ENCODE assay signal across 8 mouse cellular contexts in the genomic region with DNA sequence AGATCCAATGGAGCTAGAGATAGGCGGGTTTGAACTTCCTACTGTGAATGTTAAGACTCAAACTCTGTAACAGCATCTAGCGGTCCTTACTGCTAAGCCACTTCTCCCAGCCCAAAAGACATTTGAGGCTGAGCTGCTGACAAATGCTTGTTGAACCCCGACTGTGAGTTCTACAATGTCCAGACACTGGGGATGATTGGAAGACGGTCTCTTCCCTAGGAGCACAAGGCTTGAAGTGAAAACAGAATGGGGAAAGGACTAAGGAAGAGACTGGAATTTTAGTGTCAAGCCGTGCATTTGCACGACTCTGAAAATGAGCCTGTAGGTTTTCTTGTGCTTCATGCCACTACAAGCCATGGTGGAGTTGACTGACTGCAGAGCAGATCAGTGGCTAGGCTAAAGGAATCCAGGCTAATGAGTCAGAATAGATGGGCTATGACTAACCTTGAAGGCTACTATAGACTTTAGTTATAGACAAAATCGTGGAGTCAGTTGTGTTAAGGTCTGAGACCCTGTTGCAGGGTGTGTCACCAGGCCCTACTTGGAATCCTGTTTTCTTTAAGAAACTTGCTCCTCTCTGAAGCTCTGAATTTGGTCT. TPM values are rescaled to one million over a fixed set of nuclear protein-coding genes. Genes with fewer than 3 reads are reported as not detected.
A peak's percentile ranks its signal among the peaks of the same experiment; 100 is the strongest.
DNase-seq lines count a peak whose midpoint lies in the region; ATAC-seq lines count a peak whose summit lies in the region.

No protein-coding gene starts in this region.

- H3K4me2 ChIP-seq in heart, embryonic 14.5 days (ENCODE audit: low read length), result peak overlapping the region; percentile 74
- H3K4me2 ChIP-seq in hindbrain, embryonic 12.5 days (replicated peaks), result peak overlapping the region; percentile 86
- peak overlapping the region; percentile 90 for H3K4me2 ChIP-seq in midbrain, embryonic 12.5 days (replicated peaks)

- H3K27ac ChIP-seq in heart, embryonic 14.5 days (replicated peaks in 1 of 2; ENCODE audit: control insufficient read depth in 1 of 2, insufficient read depth in 1 of 2, low read depth in 2 of 2, low read length in 2 of 2), result no peak overlapping the region
- H3K27ac ChIP-seq in hindbrain, embryonic 12.5 days, result no peak overlapping the region
- no peak overlapping the region for H3K27ac ChIP-seq in midbrain, embryonic 12.5 days (replicated peaks)

- peak overlapping the region; percentile 86 for H3K9ac ChIP-seq in heart, embryonic 14.5 days (ENCODE audit: low read length)
- no peak overlapping the region for H3K9ac ChIP-seq in hindbrain, embryonic 12.5 days
- peak overlapping the region; percentile 86; the same call in 1 of the 2 replicates for H3K9ac ChIP-seq in midbrain, embryonic 12.5 days (replicated peaks)

- ATAC-seq in heart, embryonic 14.5 days (ENCODE audit: insufficient number of reproducible peaks, insufficient read depth, low FRiP score, low read depth), result no peak
- ATAC-seq in hindbrain, embryonic 12.5 days (ENCODE audit: low FRiP score), result no peak
- ATAC-seq in midbrain, embryonic 12.5 days (ENCODE audit: low FRiP score, low read depth), result no peak
- ATAC-seq in megakaryocyte progenitor cell, adult 5-6 weeks (replicated peaks; ENCODE audit: poor library complexity), result no peak
- ATAC-seq in CD4-positive, CD25-positive, alpha-beta regulatory T cell, adult 4 months, result no peak

- intact Hi-C loops in heart, postnatal 10 days (cut with DNase I), result loop anchor here (5.0 to 10.0 kb wide), 4 partner anchors 80 to 398 kb away; partner anchors contain the start of gene Ppm1d

- WGBS in heart, embryonic 14.5 days, result 52% methylated on average over 7 of the region's 7 CpGs
- WGBS in hindbrain, embryonic 12.5 days, result 59% methylated on average over 7 of the region's 7 CpGs
- WGBS in midbrain, embryonic 12.5 days, result 61% methylated on average over 7 of the region's 7 CpGs

- peaks cover 0 to 8% of the 10 kb centered on the region in 2 experiments; a peak in 1 of 4 replicates for H3K4me1 ChIP-seq in heart, embryonic 14.5 days (ENCODE audit: control insufficient read depth in 2 of 2, insufficient read depth in 2 of 2, low read length in 2 of 2)
- H3K4me1 ChIP-seq in hindbrain, embryonic 12.5 days, result peaks cover 21% of the 10 kb centered on the region
- peaks cover 26% of the 10 kb centered on the region for H3K4me1 ChIP-seq in midbrain, embryonic 12.5 days

- H3K9me3 ChIP-seq in heart, embryonic 14.5 days (ENCODE audit: control insufficient read depth, low read length), result no peaks in the 10 kb centered on the region
- no peaks in the 10 kb centered on the region for H3K9me3 ChIP-seq in hindbrain, embryonic 12.5 days (replicated peaks)
- no peaks in the 10 kb centered on the region for H3K9me3 ChIP-seq in midbrain, embryonic 12.5 days

- peaks cover 21% of the 10 kb centered on the region for H3K36me3 ChIP-seq in heart, embryonic 14.5 days (ENCODE audit: control insufficient read depth, insufficient read depth, low read length)
- peaks cover 18% of the 10 kb centered on the region for H3K36me3 ChIP-seq in hindbrain, embryonic 12.5 days
- H3K36me3 ChIP-seq in midbrain, embryonic 12.5 days, result peaks cover 25% of the 10 kb centered on the region

- peak overlapping the region; percentile 83 to 100 for H3K4me3 ChIP-seq in heart, embryonic 14.5 days (ENCODE audit: control insufficient read depth in 1 of 2, insufficient read depth in 1 of 2, low read depth in 1 of 2, low read length in 2 of 2)
- H3K4me3 ChIP-seq in hindbrain, embryonic 12.5 days, result peak overlapping the region; percentile 87
- peak overlapping the region; percentile 97 for H3K4me3 ChIP-seq in midbrain, embryonic 12.5 days

- H3K27me3 ChIP-seq in heart, embryonic 14.5 days (ENCODE audit: control insufficient read depth, insufficient read depth, low read length), result no peaks in the 10 kb centered on the region
- H3K27me3 ChIP-seq in hindbrain, embryonic 12.5 days, result no peaks in the 10 kb centered on the region
- no peaks in the 10 kb centered on the region for H3K27me3 ChIP-seq in midbrain, embryonic 12.5 days

- DNase-seq in heart, postnatal 10 days, result no peak
- peak; percentile 23 for DNase-seq in MN1 (ENCODE audit: low spot score)
- DNase-seq in urinary bladder, postnatal 36 days (ENCODE audit: low spot score in 2 of 2), result no peak

RNA-seq across cellular contexts. Expression of gene Znhit3, which starts 0.6 kb away (rescaled TPM):
- 38.5 and 42.6 TPM in 2 replicates for polyA plus RNA-seq in heart, embryonic 14.5 days (2014; fragmentation: Nextera tagmentation; extraction: Ambion mirVana)
- total RNA-seq in heart, postnatal 10 days (2021), result 1 to 10 TPM; 9.5 TPM
- 55.4 and 56.4 TPM in 2 replicates for polyA plus RNA-seq in hindbrain, embryonic 12.5 days (2016; fragmentation: Nextera tagmentation; extraction: Ambion mirVana)
- polyA plus RNA-seq in midbrain, embryonic 12.5 days (2016; fragmentation: Nextera tagmentation; extraction: Ambion mirVana), result 58.1 and 62.4 TPM in 2 replicates
- 43.9 and 48.9 TPM in 2 replicates for total RNA-seq in megakaryocyte progenitor cell, adult 5-6 weeks (2015)
- 27.1 and 32.3 TPM in 2 replicates for total RNA-seq in megakaryocyte progenitor cell, adult 5-6 weeks (2017)
- 10 to 100 TPM; 29.9 to 38.1 TPM for polyA plus RNA-seq in CD4-positive, CD25-positive, alpha-beta regulatory T cell, adult 4 months (2017; shearing (Covaris generic))

RNA-seq across cellular contexts. Expression of gene Pigw, which starts 36.7 kb away (rescaled TPM):
- 2.8 and 3.0 TPM in 2 replicates for polyA plus RNA-seq in heart, embryonic 14.5 days (2014; fragmentation: Nextera tagmentation; extraction: Ambion mirVana)
- 1 to 10 TPM; 5.5 to 6.7 TPM for total RNA-seq in heart, postnatal 10 days (2021)
- 2.6 and 2.7 TPM in 2 replicates for polyA plus RNA-seq in hindbrain, embryonic 12.5 days (2016; fragmentation: Nextera tagmentation; extraction: Ambion mirVana)
- 2.6 and 2.8 TPM in 2 replicates for polyA plus RNA-seq in midbrain, embryonic 12.5 days (2016; fragmentation: Nextera tagmentation; extraction: Ambion mirVana)
- total RNA-seq in megakaryocyte progenitor cell, adult 5-6 weeks (2015), result 4.6 and 7.0 TPM in 2 replicates
- total RNA-seq in megakaryocyte progenitor cell, adult 5-6 weeks (2017), result 3.3 and 4.1 TPM in 2 replicates
- polyA plus RNA-seq in CD4-positive, CD25-positive, alpha-beta regulatory T cell, adult 4 months (2017; shearing (Covaris generic)), result 1 to 10 TPM; 1.6 to 2.5 TPM

RNA-seq across cellular contexts. Expression of gene Myo19, which starts 36.9 kb away (rescaled TPM):
- polyA plus RNA-seq in heart, embryonic 14.5 days (2014; fragmentation: Nextera tagmentation; extraction: Ambion mirVana), result 5.8 and 6.6 TPM in 2 replicates
- 10 to 100 TPM; 10.5 to 10.9 TPM for total RNA-seq in heart, postnatal 10 days (2021)
- 8.8 and 9.3 TPM in 2 replicates for polyA plus RNA-seq in hindbrain, embryonic 12.5 days (2016; fragmentation: Nextera tagmentation; extraction: Ambion mirVana)
- polyA plus RNA-seq in midbrain, embryonic 12.5 days (2016; fragmentation: Nextera tagmentation; extraction: Ambion mirVana), result 8.5 and 9.9 TPM in 2 replicates
- total RNA-seq in megakaryocyte progenitor cell, adult 5-6 weeks (2015), result 6.6 and 9.0 TPM in 2 replicates
- total RNA-seq in megakaryocyte progenitor cell, adult 5-6 weeks (2017), result 4.3 and 4.5 TPM in 2 replicates
- 1 to 10 TPM; 2.8 to 2.9 TPM for polyA plus RNA-seq in CD4-positive, CD25-positive, alpha-beta regulatory T cell, adult 4 months (2017; shearing (Covaris generic))

RNA-seq across cellular contexts. Expression of gene Car4, which starts 40.8 kb away (rescaled TPM):
- polyA plus RNA-seq in heart, embryonic 14.5 days (2014; fragmentation: Nextera tagmentation; extraction: Ambion mirVana), result 0.65 and 0.80 TPM in 2 replicates
- total RNA-seq in heart, postnatal 10 days (2021), result 10 to 100 TPM; 46.9 to 55.9 TPM
- 3.2 and 3.9 TPM in 2 replicates for polyA plus RNA-seq in hindbrain, embryonic 12.5 days (2016; fragmentation: Nextera tagmentation; extraction: Ambion mirVana)
- 4.5 and 4.7 TPM in 2 replicates for polyA plus RNA-seq in midbrain, embryonic 12.5 days (2016; fragmentation: Nextera tagmentation; extraction: Ambion mirVana)
- not detected in 2 replicates for total RNA-seq in megakaryocyte progenitor cell, adult 5-6 weeks (2015)
- not detected in 2 replicates for total RNA-seq in megakaryocyte progenitor cell, adult 5-6 weeks (2017)
- not detected for polyA plus RNA-seq in CD4-positive, CD25-positive, alpha-beta regulatory T cell, adult 4 months (2017; shearing (Covaris generic))

RNA-seq across cellular contexts. Expression of gene Ggnbp2, which starts 46.2 kb away (rescaled TPM):
- 49.9 and 54.4 TPM in 2 replicates for polyA plus RNA-seq in heart, embryonic 14.5 days (2014; fragmentation: Nextera tagmentation; extraction: Ambion mirVana)
- 10 to 100 TPM; 54.5 to 62.1 TPM for total RNA-seq in heart, postnatal 10 days (2021)
- 76.1 and 85.0 TPM in 2 replicates for polyA plus RNA-seq in hindbrain, embryonic 12.5 days (2016; fragmentation: Nextera tagmentation; extraction: Ambion mirVana)
- polyA plus RNA-seq in midbrain, embryonic 12.5 days (2016; fragmentation: Nextera tagmentation; extraction: Ambion mirVana), result 69.2 and 79.1 TPM in 2 replicates
- 118 and 133 TPM in 2 replicates for total RNA-seq in megakaryocyte progenitor cell, adult 5-6 weeks (2015)
- total RNA-seq in megakaryocyte progenitor cell, adult 5-6 weeks (2017), result 114 and 143 TPM in 2 replicates
- 100 to 1,000 TPM in 1 of 2 experiments, 10 to 100 TPM in 1; 85.3 to 138 TPM for polyA plus RNA-seq in CD4-positive, CD25-positive, alpha-beta regulatory T cell, adult 4 months (2017; shearing (Covaris generic))
